Mouse (Mus musculus) lung, postnatal 0 days (tissue): ENCODE results near the gene Snrpf.

Source experiments
- CTCF ChIP-seq: IDR thresholded peaks from 2 replicates; pipeline ENCODE4 v1.5.1; 2016; ENCODE audit warnings: antibody characterized with exemption, mild to moderate bottlenecking
- EP300 ChIP-seq: IDR thresholded peaks from 2 replicates; pipeline ENCODE4 v1.6.1; 2016; ENCODE audit warnings: antibody characterized with exemption, mild to moderate bottlenecking, control low read depth

DNA sequence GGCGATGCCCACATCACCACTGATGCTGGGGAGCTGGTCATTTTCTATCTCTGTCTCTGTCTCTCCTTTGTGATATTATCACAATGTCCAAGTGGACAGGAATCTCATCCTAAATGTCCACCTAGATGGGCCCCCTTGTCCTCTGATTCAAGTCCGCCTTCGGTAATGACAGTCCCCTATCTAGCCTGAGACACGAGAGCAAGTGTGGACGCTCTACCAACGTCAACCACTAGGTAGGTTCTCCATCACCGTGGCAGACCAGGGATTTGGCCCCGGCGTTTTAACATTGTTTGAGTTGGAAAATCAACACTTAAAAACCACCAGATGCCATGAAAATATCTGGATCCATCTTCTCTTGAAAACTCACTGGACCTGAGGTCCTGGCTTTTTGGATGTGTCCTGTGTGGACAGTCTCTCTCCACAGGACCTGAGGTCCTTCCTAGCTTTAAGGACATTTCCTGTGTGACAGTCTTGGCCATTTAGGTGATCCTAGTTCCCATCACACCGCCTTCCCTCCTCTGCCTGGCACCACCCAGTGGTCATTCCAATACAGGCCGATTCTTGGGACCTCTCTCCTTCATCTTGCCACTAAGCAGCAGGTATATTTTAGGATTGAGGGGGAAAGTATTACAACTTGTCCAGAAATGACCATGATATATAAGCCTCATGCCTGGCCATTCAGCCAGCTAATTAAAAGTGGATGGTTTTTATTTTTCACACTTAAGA is 21.5 kb downstream of the Snrpf start:
- peak; percentile 16; the same call in 1 of the 2 replicates for TF ChIP-seq CTCF
- TF ChIP-seq EP300 = no peak
